Mouse (Mus musculus) liver, adult 2 months (tissue): ENCODE measurements around the gene Phlda3.

Experiments
- CTCF ChIP-seq: fragments of 200-500 bp; IDR thresholded peaks from 2 replicates; pipeline ENCODE4 v1.5.1; 2011; ENCODE audit warnings: low read depth, low read length, control low read depth
- POLR2A ChIP-seq: fragments of 200-500 bp; IDR thresholded peaks from 2 replicates; pipeline ENCODE4 v1.6.1; 2011; ENCODE audit warnings: low read length, control low read depth; ENCODE audit not compliant: insufficient read depth; ENCODE audit errors: extremely low read depth

DNA sequence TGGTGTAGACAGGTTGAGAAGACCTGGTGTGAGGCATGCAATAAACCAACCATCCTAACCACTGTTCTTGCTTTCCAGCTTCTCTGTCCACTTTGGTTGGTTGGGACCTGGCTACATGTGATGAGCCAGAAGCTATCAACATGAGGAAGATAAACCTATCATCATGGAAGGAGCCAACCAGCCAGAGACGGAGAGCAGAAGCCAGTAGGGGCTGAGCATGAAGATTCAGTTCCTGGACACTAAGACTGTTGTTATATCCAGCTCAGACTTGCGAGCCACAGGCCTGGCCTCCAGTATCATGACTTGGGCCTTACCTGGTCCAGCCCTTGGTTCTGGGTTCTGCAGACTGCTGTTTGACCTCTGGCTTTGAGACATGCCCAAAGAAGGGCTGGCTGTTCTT lies 2.5 kb downstream of the Phlda3 start:
- TF ChIP-seq CTCF (no peak), POLR2A (no peak)
